Mouse (Mus musculus): ENCODE results near the gene Dhx36. TPM values are rescaled to one million over a fixed set of nuclear protein-coding genes. Genes with fewer than 3 reads are reported as not detected.

The Dhx36 gene
- polyA plus RNA-seq, 1 experiment from 2014 or later: 27.6 TPM

GRCm38 (mm10) chr3:62455854-62456253 lies 51.0 kb downstream of the Dhx36 start:
- H3K4me3 ChIP-seq: no peak overlapping the region
- H3K9me3 ChIP-seq: no peaks in the 10 kb centered on the region
- H3K27me3 ChIP-seq (ENCODE audit: insufficient read depth, poor library complexity, severe bottlenecking): no peaks in the 10 kb centered on the region
- 50% methylated on average over 1 of the region's 1 CpGs for WGBS
- H3K27ac ChIP-seq: no peak overlapping the region
- DNase-seq (ENCODE audit: low spot score): no peak
- H3K36me3 ChIP-seq: 0 out of 2 replicates have a peak, but pooled peaks cover 4% of the 10 kb centered on the region
- 0 out of 2 replicates have a peak, but pooled peaks cover 4% of the 10 kb centered on the region for H3K4me1 ChIP-seq

DNA sequence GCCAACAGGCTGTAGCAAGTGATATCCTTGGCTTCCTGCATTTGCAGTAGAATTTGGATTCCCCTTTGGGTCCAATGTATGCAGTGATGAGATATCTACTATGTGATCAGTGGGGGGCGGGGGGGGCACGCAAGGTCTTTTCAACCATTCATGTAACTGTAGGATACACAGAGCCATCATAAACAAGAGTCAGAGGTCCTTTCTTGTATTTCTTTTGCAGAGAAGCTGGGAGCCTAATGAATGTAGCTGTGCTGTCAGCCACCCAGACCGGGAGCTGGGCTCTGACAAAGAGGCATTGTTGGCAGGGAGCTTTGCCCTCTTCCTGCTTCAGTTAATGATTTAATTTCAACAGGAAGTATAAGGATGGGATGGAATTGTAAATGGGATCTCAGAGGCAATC lies 52.7 kb downstream of the Dhx36 start:
- H3K4me3 ChIP-seq: no peak overlapping the region
- H3K36me3 ChIP-seq: no peaks in the 10 kb centered on the region
- H3K9me3 ChIP-seq: no peaks in the 10 kb centered on the region
- H3K27ac ChIP-seq: no peak overlapping the region
- WGBS: 55% methylated on average over 3 of the region's 3 CpGs
- H3K4me1 ChIP-seq: 0 out of 2 replicates have a peak, but pooled peaks cover 4% of the 10 kb centered on the region
- no peak for DNase-seq (ENCODE audit: low spot score)
- H3K27me3 ChIP-seq (ENCODE audit: insufficient read depth, poor library complexity, severe bottlenecking): no peaks in the 10 kb centered on the region

- H3K36me3 ChIP-seq: no peaks in the 10 kb centered on the region
- H3K27me3 ChIP-seq (ENCODE audit: insufficient read depth, poor library complexity, severe bottlenecking): no peaks in the 10 kb centered on the region
- 0 out of 2 replicates have a peak, but pooled peaks cover 4% of the 10 kb centered on the region for H3K4me1 ChIP-seq
- H3K4me3 ChIP-seq: no peak overlapping the region
- no peak for DNase-seq (ENCODE audit: low spot score)
- no peak overlapping the region for H3K27ac ChIP-seq
- no peaks in the 10 kb centered on the region for H3K9me3 ChIP-seq
- 48% methylated on average over 4 of the region's 4 CpGs for WGBS
Measured at GRCm38 (mm10) chr3:62452961-62453360, 53.8 kb downstream of the Dhx36 start.

DNA sequence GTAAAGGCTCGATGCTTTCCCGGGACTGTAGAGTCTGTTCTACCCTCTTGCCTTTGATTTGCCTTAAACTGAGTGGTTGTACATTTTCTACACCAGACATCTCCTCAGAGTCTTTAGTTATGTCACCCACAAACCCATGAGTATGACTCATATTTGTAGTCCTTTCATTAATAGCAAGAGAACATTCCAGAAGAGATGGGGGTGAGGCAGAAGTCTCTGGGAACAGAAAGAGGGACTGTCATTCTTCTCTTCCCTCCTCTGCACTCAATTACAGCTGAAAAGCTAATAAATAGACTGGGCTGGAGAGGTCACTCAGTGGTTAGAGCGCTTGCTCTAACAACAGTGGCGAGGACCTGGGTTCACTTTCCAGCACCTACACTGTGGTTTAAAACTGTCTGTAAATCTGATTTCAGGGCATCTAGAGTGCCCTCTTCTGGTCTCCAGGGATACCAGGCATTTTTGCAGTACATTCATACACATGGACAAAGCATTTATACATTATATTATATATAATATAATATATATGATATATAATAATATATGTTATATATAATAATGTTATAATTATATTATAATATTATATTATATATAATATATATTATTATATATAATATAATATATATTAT lies 56.8 kb downstream of the Dhx36 start:
- WGBS: 89% methylated on average over 4 of the region's 4 CpGs
- H3K27me3 ChIP-seq (ENCODE audit: insufficient read depth, poor library complexity, severe bottlenecking): no peaks in the 10 kb centered on the region
- no peak overlapping the region for H3K4me3 ChIP-seq
- H3K27ac ChIP-seq: no peak overlapping the region
- 0 out of 2 replicates have a peak, but pooled peaks cover 4% of the 10 kb centered on the region for H3K4me1 ChIP-seq
- no peaks in the 10 kb centered on the region for H3K36me3 ChIP-seq
- H3K9me3 ChIP-seq: no peaks in the 10 kb centered on the region
- DNase-seq (ENCODE audit: low spot score): no peak

- Histone ChIP-seq H3K27me3 (ENCODE audit: insufficient read depth, poor library complexity, severe bottlenecking) (no peaks in the 10 kb centered on the region), H3K9me3 (no peaks in the 10 kb centered on the region), H3K4me1 (0 out of 2 replicates have a peak, but pooled peaks cover 4% of the 10 kb centered on the region), H3K4me3 (no peak overlapping the region), H3K36me3 (no peaks in the 10 kb centered on the region), H3K27ac (no peak overlapping the region)
- WGBS: 63% methylated on average over 8 of the region's 8 CpGs
- no peak for DNase-seq (ENCODE audit: low spot score)
Measured at GRCm38 (mm10) chr3:62447151-62447550, 59.7 kb downstream of the Dhx36 start.

GRCm38 (mm10) chr3:62446271-62446670 lies 60.5 kb downstream of the Dhx36 start:
- Histone ChIP-seq H3K36me3 (no peaks in the 10 kb centered on the region), H3K4me1 (no peaks in the 10 kb centered on the region), H3K27ac (no peak overlapping the region), H3K4me3 (no peak overlapping the region), H3K9me3 (no peaks in the 10 kb centered on the region), H3K27me3 (ENCODE audit: insufficient read depth, poor library complexity, severe bottlenecking) (no peaks in the 10 kb centered on the region)
- no peak for DNase-seq (ENCODE audit: low spot score)
- 72% methylated on average over 7 of the region's 7 CpGs for WGBS

GRCm38 (mm10) chr3:62443582-62444194 lies 63.1 kb downstream of the Dhx36 start:
- H3K36me3 ChIP-seq: no peaks in the 10 kb centered on the region
- H3K9me3 ChIP-seq: no peaks in the 10 kb centered on the region
- H3K4me1 ChIP-seq: no peaks in the 10 kb centered on the region
- H3K27ac ChIP-seq: no peak overlapping the region
- DNase-seq (ENCODE audit: low spot score): no peak
- H3K27me3 ChIP-seq (ENCODE audit: insufficient read depth, poor library complexity, severe bottlenecking): no peaks in the 10 kb centered on the region
- no peak overlapping the region for H3K4me3 ChIP-seq
- WGBS: 72% methylated on average over 12 of the region's 12 CpGs

DNA sequence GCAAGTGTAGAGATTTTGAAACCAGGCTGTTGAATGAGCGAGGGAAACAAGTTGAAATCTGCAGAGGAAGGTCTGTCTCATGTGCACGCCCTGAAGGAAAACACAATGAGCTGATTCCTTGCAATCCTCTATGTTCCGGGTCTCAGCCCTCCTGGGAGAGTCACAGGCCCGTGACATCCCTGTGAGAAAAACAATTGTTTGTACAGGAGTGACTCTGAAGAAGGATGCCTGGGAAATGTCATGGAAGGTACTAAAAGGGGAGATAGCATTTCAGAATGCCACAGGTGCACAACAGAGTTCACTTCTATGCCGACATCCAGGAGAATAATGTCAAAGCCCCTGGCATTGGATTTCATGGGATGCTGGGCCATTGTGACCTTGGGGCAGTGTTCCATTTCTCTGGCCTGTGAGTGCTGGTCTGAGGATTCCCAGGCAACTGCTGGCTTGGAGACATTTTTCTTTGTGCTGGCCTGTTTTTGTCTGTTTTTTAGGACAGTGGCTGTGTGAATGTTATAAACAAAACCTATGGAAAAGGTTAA lies 66.3 kb downstream of the Dhx36 start:
- 58% methylated on average over 5 of the region's 5 CpGs for WGBS
- Histone ChIP-seq H3K27ac (no peak overlapping the region), H3K27me3 (ENCODE audit: insufficient read depth, poor library complexity, severe bottlenecking) (no peaks in the 10 kb centered on the region), H3K36me3 (no peaks in the 10 kb centered on the region), H3K9me3 (no peaks in the 10 kb centered on the region), H3K4me1 (no peaks in the 10 kb centered on the region), H3K4me3 (no peak overlapping the region)
- DNase-seq (ENCODE audit: low spot score): no peak

DNA sequence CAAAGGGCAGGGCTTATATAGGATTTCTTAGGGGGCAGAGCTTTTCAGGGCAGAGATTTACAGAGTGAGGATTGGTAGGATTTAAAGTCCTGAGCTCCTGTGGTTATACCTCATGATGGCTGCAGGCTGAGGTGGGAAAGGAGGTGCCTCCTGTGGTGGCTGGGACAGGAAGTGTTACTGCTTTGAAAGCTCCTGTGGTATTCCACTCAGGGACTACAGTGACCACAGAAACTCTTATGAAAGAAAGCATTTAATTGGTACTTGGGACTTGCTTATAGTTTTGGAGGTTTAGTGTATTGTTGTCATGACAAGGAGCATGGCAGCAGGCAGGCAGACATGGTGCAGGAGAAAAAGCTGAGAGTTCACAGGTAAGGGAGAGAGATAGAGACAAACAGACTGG lies 70.9 kb downstream of the Dhx36 start:
- Histone ChIP-seq H3K9me3 (no peaks in the 10 kb centered on the region), H3K27me3 (ENCODE audit: insufficient read depth, poor library complexity, severe bottlenecking) (no peaks in the 10 kb centered on the region), H3K4me3 (no peak overlapping the region), H3K4me1 (0 out of 2 replicates have a peak, but pooled peaks cover 3% of the 10 kb centered on the region), H3K36me3 (no peaks in the 10 kb centered on the region), H3K27ac (no peak overlapping the region)
- no peak for DNase-seq (ENCODE audit: low spot score)

GRCm38 (mm10) chr3:62433675-62434074 lies 73.1 kb downstream of the Dhx36 start:
- WGBS: 31% methylated on average over 4 of the region's 4 CpGs
- no peaks in the 10 kb centered on the region for H3K27me3 ChIP-seq (ENCODE audit: insufficient read depth, poor library complexity, severe bottlenecking)
- no peak overlapping the region for H3K27ac ChIP-seq
- H3K4me1 ChIP-seq: 0 out of 2 replicates have a peak, but pooled peaks cover 3% of the 10 kb centered on the region
- no peak for DNase-seq (ENCODE audit: low spot score)
- no peaks in the 10 kb centered on the region for H3K36me3 ChIP-seq
- H3K4me3 ChIP-seq: no peak overlapping the region
- no peaks in the 10 kb centered on the region for H3K9me3 ChIP-seq

- no peaks in the 10 kb centered on the region for H3K27me3 ChIP-seq (ENCODE audit: insufficient read depth, poor library complexity, severe bottlenecking)
- H3K4me3 ChIP-seq: no peak overlapping the region
- no peaks in the 10 kb centered on the region for H3K9me3 ChIP-seq
- H3K4me1 ChIP-seq: no peaks in the 10 kb centered on the region; the same call in 1 of the 2 replicates
- 87% methylated on average over 6 of the region's 6 CpGs for WGBS
- no peak overlapping the region for H3K27ac ChIP-seq
- DNase-seq (ENCODE audit: low spot score): no peak
- no peaks in the 10 kb centered on the region for H3K36me3 ChIP-seq
Measured at GRCm38 (mm10) chr3:62418387-62419138, 88.2 kb downstream of the Dhx36 start.

Data from heart, embryonic 10.5 days (tissue).